Mouse (Mus musculus) adrenal gland, postnatal 36 days (tissue): ENCODE results near the gene Elfn2. TPM values are rescaled to one million over a fixed set of nuclear protein-coding genes. Genes with fewer than 3 reads are reported as not detected.

ENCODE experiments used
- DNase-seq, 2 experiments: peaks; one replicate each; pipeline ENCODE4 v3.0.0; 2021; ENCODE audit warnings: mixed read lengths in 1 of 2
- total RNA-seq, 2 experiments: library from RNA; stranded (reverse); gene quantifications; 2 replicates each; pipeline ENCODE4 v1.2.3; 2021

The Elfn2 gene
- total RNA-seq, 2 experiments from 2014 or later = 2.7 to 3.0 TPM

- no peak for DNase-seq
Measured at GRCm38 (mm10) chr15:78681301-78681700, 37.3 kb downstream of the Elfn2 start.

GRCm38 (mm10) chr15:78680291-78680690 is 38.3 kb downstream of the Elfn2 start:
- no peak for DNase-seq

GRCm38 (mm10) chr15:78677708-78678107 is 40.9 kb downstream of the Elfn2 start:
- DNase-seq = no peak

GRCm38 (mm10) chr15:78677015-78677414 is 41.6 kb downstream of the Elfn2 start:
- peak; percentile 81 to 88 for DNase-seq

- DNase-seq = no peak
Measured at GRCm38 (mm10) chr15:78674912-78675412, 43.6 kb downstream of the Elfn2 start.

GRCm38 (mm10) chr15:78673436-78673835 is 45.1 kb downstream of the Elfn2 start:
- DNase-seq = peak; percentile 86 to 90

- peak; percentile 62 to 66 for DNase-seq
Measured at GRCm38 (mm10) chr15:78670341-78670740, 48.2 kb downstream of the Elfn2 start.

- DNase-seq = no peak
Measured at GRCm38 (mm10) chr15:78669221-78669871, 49.2 kb downstream of the Elfn2 start.

- no peak for DNase-seq
Measured at GRCm38 (mm10) chr15:78664268-78664667, 54.3 kb downstream of the Elfn2 start.

GRCm38 (mm10) chr15:78651169-78651568 is 67.4 kb downstream of the Elfn2 start:
- no peak for DNase-seq

- peak; percentile 22 to 63 for DNase-seq
Measured at GRCm38 (mm10) chr15:78647746-78648145, 70.8 kb downstream of the Elfn2 start.

GRCm38 (mm10) chr15:78644606-78645005 is 74.0 kb downstream of the Elfn2 start:
- DNase-seq = no peak

- no peak for DNase-seq
Measured at GRCm38 (mm10) chr15:78643633-78644032, 74.9 kb downstream of the Elfn2 start.

- DNase-seq = peak in 1 of 2 experiments; percentile 32
Measured at GRCm38 (mm10) chr15:78635231-78635630, 83.3 kb downstream of the Elfn2 start.

- peak in 1 of 2 experiments; percentile 15 for DNase-seq
Measured at GRCm38 (mm10) chr15:78634095-78634737, 84.4 kb downstream of the Elfn2 start.

- no peak for DNase-seq
Measured at GRCm38 (mm10) chr15:78633413-78633812, 85.2 kb downstream of the Elfn2 start.

GRCm38 (mm10) chr15:78632387-78632786 is 86.2 kb downstream of the Elfn2 start:
- no peak for DNase-seq

- DNase-seq = no peak
Measured at GRCm38 (mm10) chr15:78626285-78626684, 92.3 kb downstream of the Elfn2 start.

- DNase-seq = peak; percentile 23 to 44
Measured at GRCm38 (mm10) chr15:78624961-78625360, 93.6 kb downstream of the Elfn2 start.

- DNase-seq = peak; percentile 90 to 94
Measured at GRCm38 (mm10) chr15:78624431-78624950, 94.1 kb downstream of the Elfn2 start.

GRCm38 (mm10) chr15:78623426-78623825 is 95.1 kb downstream of the Elfn2 start:
- DNase-seq = peak; percentile 76 to 79
